Mouse (Mus musculus) spleen, postnatal 14 days (tissue): ENCODE data around the gene Olfr582.

Experiments
- DNase-seq, 2 experiments: peaks; one replicate each; pipeline ENCODE4 v3.0.0; 2021 to 2022; ENCODE audit warnings: low spot score in 2 of 2

Gene Olfr582

GRCm38 (mm10) chr7:103037724-103038123, at the start of gene Olfr582:
Olfr582 (plus strand) TSS chr7:103038024.
- DNase-seq: no peak

- no peak for DNase-seq
These were observed 48.6 kb upstream of the Olfr582 start, which contains the start of gene Olfr578 for GRCm38 (mm10) chr7:102989224-102989623. Olfr578 (minus strand) TSS chr7:102989324.

- no peak for DNase-seq
These were observed 13.2 kb downstream of the Olfr582 start, which contains the start of gene Olfr583 for GRCm38 (mm10) chr7:103051000-103051399. Olfr583 (plus strand) TSS chr7:103051300.

DNA sequence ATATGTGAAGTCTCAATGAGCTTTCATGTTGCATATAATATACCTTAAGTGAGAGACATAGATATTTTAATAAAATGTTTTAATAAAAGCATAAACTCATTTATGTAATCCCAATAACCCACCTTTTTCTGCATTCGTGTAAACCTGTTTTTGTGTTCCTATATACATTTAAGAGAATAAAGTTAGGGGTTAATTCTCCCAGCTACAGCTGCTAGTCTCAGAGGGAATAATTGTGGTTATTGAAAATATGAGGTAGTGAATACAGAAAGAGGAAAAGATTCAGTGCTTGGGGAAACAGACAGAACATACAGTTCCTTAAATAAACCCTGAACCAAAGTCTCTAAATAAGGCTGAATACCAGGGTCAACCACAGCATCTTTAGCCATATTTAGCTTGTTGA, 43.8 kb downstream of the Olfr582 start, which contains the start of gene Olfr584:
Gene Olfr584 (plus strand): TSS at position 301 of the 400 bp plus-strand sequence.
- DNase-seq: no peak
